Mouse (Mus musculus): ENCODE data around the gene Snx21. TPM values are rescaled to one million over a fixed set of nuclear protein-coding genes. Genes with fewer than 3 reads are reported as not detected.

Gene Snx21
- polyA plus RNA-seq, 1 experiment from 2014 or later = 40.6 TPM

- ATAC-seq (replicated peaks; ENCODE audit: extremely low read depth, insufficient read depth, low FRiP score) = no peak
- Histone ChIP-seq H3K4me1 (ENCODE audit: control insufficient read depth, insufficient read depth, low read length) (peaks cover 5% of the 10 kb centered on the region; the same call in 1 of the 2 replicates), H3K9ac (ENCODE audit: low read length) (no peak overlapping the region), H3K27me3 (ENCODE audit: control insufficient read depth, insufficient read depth, low read length) (no peaks in the 10 kb centered on the region), H3K4me3 (ENCODE audit: low read length) (no peak overlapping the region), H3K27ac (ENCODE audit: low read length) (no peak overlapping the region), H3K4me2 (ENCODE audit: low read depth, low read length) (no peak overlapping the region), H3K36me3 (ENCODE audit: control insufficient read depth, insufficient read depth) (peaks cover 25% of the 10 kb centered on the region), H3K9me3 (replicated peaks; ENCODE audit: control insufficient read depth, low read length) (no peaks in the 10 kb centered on the region)
- 87% methylated on average over 4 of the region's 4 CpGs for WGBS
Measured at GRCm38 (mm10) chr2:164823969-164824368, 38.3 kb downstream of the Snx21 start.

- H3K36me3 ChIP-seq (ENCODE audit: control insufficient read depth, insufficient read depth) = peaks cover 25% of the 10 kb centered on the region
Measured at GRCm38 (mm10) chr2:164825521-164825920, 39.9 kb downstream of the Snx21 start.

GRCm38 (mm10) chr2:164827146-164827850, 41.7 kb downstream of the Snx21 start:
- WGBS = 75% methylated on average over 16 of the region's 16 CpGs
- no peak overlapping the region for H3K9ac ChIP-seq (ENCODE audit: low read length)

More at GRCm38 (mm10) chr2:164825521-164825920, 39.9 kb downstream of the Snx21 start:
- H3K4me3 ChIP-seq (ENCODE audit: low read length) = no peak overlapping the region
- no peaks in the 10 kb centered on the region for H3K9me3 ChIP-seq (replicated peaks; ENCODE audit: control insufficient read depth, low read length)
- H3K27ac ChIP-seq (ENCODE audit: low read length) = no peak overlapping the region
- H3K4me1 ChIP-seq (ENCODE audit: control insufficient read depth, insufficient read depth, low read length) = peaks cover 6% of the 10 kb centered on the region; the same call in 1 of the 2 replicates
- no peak for ATAC-seq (replicated peaks; ENCODE audit: extremely low read depth, insufficient read depth, low FRiP score)
- 93% methylated on average over 17 of the region's 17 CpGs for WGBS
- no peaks in the 10 kb centered on the region for H3K27me3 ChIP-seq (ENCODE audit: control insufficient read depth, insufficient read depth, low read length)
- H3K4me2 ChIP-seq (ENCODE audit: low read depth, low read length) = no peak overlapping the region
- no peak overlapping the region for H3K9ac ChIP-seq (ENCODE audit: low read length)

GRCm38 (mm10) chr2:164828437-164828836, 42.8 kb downstream of the Snx21 start, which contains the start of gene Spata25:
Gene Spata25 (minus strand): TSS chr2:164828537.
- Histone ChIP-seq H3K9me3 (replicated peaks; ENCODE audit: control insufficient read depth, low read length) (no peaks in the 10 kb centered on the region), H3K27ac (ENCODE audit: low read length) (no peak within 1 kb of the TSS), H3K4me1 (ENCODE audit: control insufficient read depth, insufficient read depth, low read length) (peaks cover 6% of the 10 kb centered on the region; the same call in 1 of the 2 replicates), H3K27me3 (ENCODE audit: control insufficient read depth, insufficient read depth, low read length) (no peaks in the 10 kb centered on the region), H3K9ac (ENCODE audit: low read length) (no peak within 1 kb of the TSS), H3K36me3 (ENCODE audit: control insufficient read depth, insufficient read depth) (peaks cover 25% of the 10 kb centered on the region), H3K4me3 (ENCODE audit: low read length) (no peak within 1 kb of the TSS), H3K4me2 (ENCODE audit: low read depth, low read length) (no peak within 1 kb of the TSS)
- no peak for ATAC-seq (replicated peaks; ENCODE audit: extremely low read depth, insufficient read depth, low FRiP score)
- 80% methylated on average over 6 of the region's 6 CpGs for WGBS

More at GRCm38 (mm10) chr2:164827146-164827850, 41.7 kb downstream of the Snx21 start:
- no peak overlapping the region for H3K27ac ChIP-seq (ENCODE audit: low read length)
- H3K27me3 ChIP-seq (ENCODE audit: control insufficient read depth, insufficient read depth, low read length) = no peaks in the 10 kb centered on the region
- H3K4me2 ChIP-seq (ENCODE audit: low read depth, low read length) = no peak overlapping the region
- peaks cover 25% of the 10 kb centered on the region for H3K36me3 ChIP-seq (ENCODE audit: control insufficient read depth, insufficient read depth)
- ATAC-seq (replicated peaks; ENCODE audit: extremely low read depth, insufficient read depth, low FRiP score) = no peak
- no peaks in the 10 kb centered on the region for H3K9me3 ChIP-seq (replicated peaks; ENCODE audit: control insufficient read depth, low read length)
- no peak overlapping the region for H3K4me3 ChIP-seq (ENCODE audit: low read length)
- H3K4me1 ChIP-seq (ENCODE audit: control insufficient read depth, insufficient read depth, low read length) = peaks cover 7% of the 10 kb centered on the region; the same call in 1 of the 2 replicates

- no peak overlapping the region for H3K27ac ChIP-seq (ENCODE audit: low read length)
- no peak overlapping the region for H3K4me2 ChIP-seq (ENCODE audit: low read depth, low read length)
- no peaks in the 10 kb centered on the region for H3K27me3 ChIP-seq (ENCODE audit: control insufficient read depth, insufficient read depth, low read length)
- no peaks in the 10 kb centered on the region for H3K9me3 ChIP-seq (replicated peaks; ENCODE audit: control insufficient read depth, low read length)
- no peak for ATAC-seq (replicated peaks; ENCODE audit: extremely low read depth, insufficient read depth, low FRiP score)
- H3K9ac ChIP-seq (ENCODE audit: low read length) = no peak overlapping the region
- WGBS = 97% methylated on average over 1 of the region's 1 CpGs
- H3K36me3 ChIP-seq (ENCODE audit: control insufficient read depth, insufficient read depth) = peaks cover 25% of the 10 kb centered on the region
- no peak overlapping the region for H3K4me3 ChIP-seq (ENCODE audit: low read length)
- H3K4me1 ChIP-seq (ENCODE audit: control insufficient read depth, insufficient read depth, low read length) = peaks cover 3% of the 10 kb centered on the region
Measured at GRCm38 (mm10) chr2:164829090-164829489, 43.5 kb downstream of the Snx21 start.

- H3K36me3 ChIP-seq (ENCODE audit: control insufficient read depth, insufficient read depth) = peaks cover 15% of the 10 kb centered on the region
- 82% methylated on average over 10 of the region's 10 CpGs for WGBS
- no peak overlapping the region for H3K4me3 ChIP-seq (ENCODE audit: low read length)
- ATAC-seq (replicated peaks; ENCODE audit: extremely low read depth, insufficient read depth, low FRiP score) = no peak
- H3K9ac ChIP-seq (ENCODE audit: low read length) = no peak overlapping the region
- no peak overlapping the region for H3K4me2 ChIP-seq (ENCODE audit: low read depth, low read length)
- H3K27me3 ChIP-seq (ENCODE audit: control insufficient read depth, insufficient read depth, low read length) = no peaks in the 10 kb centered on the region
- H3K27ac ChIP-seq (ENCODE audit: low read length) = no peak overlapping the region
- H3K9me3 ChIP-seq (replicated peaks; ENCODE audit: control insufficient read depth, low read length) = no peaks in the 10 kb centered on the region
- H3K4me1 ChIP-seq (ENCODE audit: control insufficient read depth, insufficient read depth, low read length) = peaks cover 15% of the 10 kb centered on the region
Measured at GRCm38 (mm10) chr2:164831029-164831428, 45.4 kb downstream of the Snx21 start.

- 55% methylated on average over 16 of the region's 16 CpGs for WGBS
- peak overlapping the region; percentile 89 for H3K9ac ChIP-seq (ENCODE audit: low read length)
- H3K36me3 ChIP-seq (ENCODE audit: control insufficient read depth, insufficient read depth) = peaks cover 18% of the 10 kb centered on the region
- peaks cover 15% of the 10 kb centered on the region for H3K4me1 ChIP-seq (ENCODE audit: control insufficient read depth, insufficient read depth, low read length)
- H3K27ac ChIP-seq (ENCODE audit: low read length) = peak overlapping the region; percentile 99
- no peaks in the 10 kb centered on the region for H3K9me3 ChIP-seq (replicated peaks; ENCODE audit: control insufficient read depth, low read length)
- peak overlapping the region; percentile 97 for H3K4me2 ChIP-seq (ENCODE audit: low read depth, low read length)
- H3K4me3 ChIP-seq (ENCODE audit: low read length) = peak overlapping the region; percentile 75
- no peaks in the 10 kb centered on the region for H3K27me3 ChIP-seq (ENCODE audit: control insufficient read depth, insufficient read depth, low read length)
- no peak for ATAC-seq (replicated peaks; ENCODE audit: extremely low read depth, insufficient read depth, low FRiP score)
Measured at GRCm38 (mm10) chr2:164832032-164832747, 46.6 kb downstream of the Snx21 start.

- H3K27ac ChIP-seq (ENCODE audit: low read length) = peak within 1 kb of the TSS; percentile 99
- peak within 1 kb of the TSS; percentile 75 for H3K4me3 ChIP-seq (ENCODE audit: low read length)
- peaks cover 18% of the 10 kb centered on the region for H3K36me3 ChIP-seq (ENCODE audit: control insufficient read depth, insufficient read depth)
- no peaks in the 10 kb centered on the region for H3K9me3 ChIP-seq (replicated peaks; ENCODE audit: control insufficient read depth, low read length)
- under 1% methylated on average over 35 of the region's 35 CpGs for WGBS
- H3K9ac ChIP-seq (ENCODE audit: low read length) = peak within 1 kb of the TSS; percentile 89
- H3K27me3 ChIP-seq (ENCODE audit: control insufficient read depth, insufficient read depth, low read length) = no peaks in the 10 kb centered on the region
- ATAC-seq (replicated peaks; ENCODE audit: extremely low read depth, insufficient read depth, low FRiP score) = peak; percentile 79
- peak within 1 kb of the TSS; percentile 97 for H3K4me2 ChIP-seq (ENCODE audit: low read depth, low read length)
- peaks cover 15% of the 10 kb centered on the region for H3K4me1 ChIP-seq (ENCODE audit: control insufficient read depth, insufficient read depth, low read length)
Measured at GRCm38 (mm10) chr2:164832748-164833301, 47.2 kb downstream of the Snx21 start, which contains the start of gene Ctsa. Gene Ctsa (plus strand): TSS chr2:164832873.

Data from heart, embryonic 16.5 days (tissue).